Mouse (Mus musculus) G1E (cell line): ENCODE results near the gene D430041D05Rik. TPM values are rescaled to one million over a fixed set of nuclear protein-coding genes. Genes with fewer than 3 reads are reported as not detected.

Source experiments
- ATAC-seq: 2 replicates; pipeline ENCODE4 v1.8.0; 2016; ENCODE audit warnings: mild to moderate bottlenecking; ENCODE audit not compliant: insufficient number of reproducible peaks, poor library complexity, low FRiP score, severe bottlenecking; ENCODE audit errors: extremely low read depth
- DNase-seq: peaks from one replicate; pipeline ENCODE4 v3.0.0; 2012; ENCODE audit warnings: low spot score
- H3K27me3 ChIP-seq: 2 replicates; pipeline ENCODE4 v1.6.1; 2012; ENCODE audit warnings: mild to moderate bottlenecking, low read length, inconsistent platforms; ENCODE audit not compliant: insufficient read depth
- H3K36me3 ChIP-seq: replicated peaks from 2 replicates; pipeline ENCODE3; 2012; ENCODE audit warnings: mild to moderate bottlenecking, inconsistent platforms
- H3K4me1 ChIP-seq: 2 replicates; pipeline ENCODE4 v1.6.1; 2012; ENCODE audit warnings: low read depth, low read length, inconsistent platforms, mixed read lengths; ENCODE audit not compliant: insufficient read depth
- H3K4me3 ChIP-seq: 2 replicates; pipeline ENCODE4 v1.5.1; 2012; ENCODE audit warnings: low read depth, mild to moderate bottlenecking, inconsistent platforms, low read length, moderate library complexity, mixed read lengths
- H3K9me3 ChIP-seq: replicated peaks from 2 replicates; pipeline ENCODE4 v1.6.1; 2012; ENCODE audit warnings: inconsistent platforms
- CTCF ChIP-seq: IDR thresholded peaks from 2 replicates; pipeline ENCODE4 v1.5.1; 2012; ENCODE audit warnings: low read depth, low read length, inconsistent platforms, mixed read lengths
- GATA1 ChIP-seq: IDR thresholded peaks from 2 replicates; pipeline ENCODE4 v1.6.1; 2012; ENCODE audit warnings: borderline replicate concordance, low read length, inconsistent platforms, mixed read lengths
- GATA2 ChIP-seq: IDR thresholded peaks from 2 replicates; pipeline ENCODE4 v1.6.1; 2012; ENCODE audit warnings: low read depth, low read length, inconsistent platforms, borderline replicate concordance
- POLR2AphosphoS5 ChIP-seq: IDR thresholded peaks from 2 replicates; pipeline ENCODE4 v1.6.1; 2012; ENCODE audit warnings: low read depth, low read length, inconsistent platforms; ENCODE audit not compliant: insufficient replicate concordance
- TAL1 ChIP-seq: conservative IDR thresholded peaks from 2 replicates; pipeline ENCODE4 v1.6.1; 2012; ENCODE audit warnings: low read depth, low read length, inconsistent platforms, mixed read lengths
- polyA plus RNA-seq: library from polyadenylated mRNA; stranded (reverse); fragments of >175 nt; gene quantifications from 2 replicates; pipeline ENCODE4 v1.2.3, GENCODE M21; 2012
- total RNA-seq, 2 experiments: library from RNA; stranded (forward) in 1 of 2; stranded (reverse) in 1 of 2; fragments of 200-1000 nt in 1 of 2; fragments of >200 nt in 1 of 2; fragmentation: Nextera tagmentation in 1 of 2; gene quantifications; 2 replicates each; pipeline ENCODE4 v1.2.3; 2014 to 2017

D430041D05Rik gene
- total and polyA plus RNA-seq, 3 experiments, result 0.01 to 0.22 TPM; not detected in 1

DNA sequence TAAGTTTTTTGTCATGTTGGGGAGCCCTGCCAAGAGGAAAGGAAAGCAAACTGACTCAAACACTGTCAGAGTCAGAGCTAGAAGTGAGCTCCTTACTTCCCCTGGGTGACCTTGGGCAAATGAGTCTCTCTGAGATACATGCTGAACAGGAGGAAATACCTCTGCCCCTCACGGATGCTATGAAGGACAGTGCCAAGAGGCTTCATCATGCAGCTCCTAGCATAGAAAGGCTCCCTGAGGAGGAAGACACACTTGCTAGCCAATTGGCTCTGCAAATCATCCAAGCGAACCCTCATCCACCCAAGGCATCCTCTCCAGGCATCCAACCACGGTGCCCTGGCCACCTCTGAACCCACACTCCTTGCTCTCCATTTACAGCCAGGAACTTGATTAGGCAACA, 51.5 kb downstream of the D430041D05Rik start:
- no peaks in the 10 kb centered on the region for H3K9me3 ChIP-seq
- peaks cover 8% of the 10 kb centered on the region; the same call in 1 of the 2 replicates for H3K27me3 ChIP-seq
- DNase-seq, result no peak
- H3K4me1 ChIP-seq, result no peaks in the 10 kb centered on the region; the same call in 1 of the 2 replicates
- H3K4me3 ChIP-seq, result no peak overlapping the region
- TF ChIP-seq TAL1 (no peak), CTCF (no peak), GATA1 (no peak), POLR2AphosphoS5 (no peak), GATA2 (no peak)
- H3K36me3 ChIP-seq, result no peaks in the 10 kb centered on the region
- ATAC-seq, result no peak

- Histone ChIP-seq H3K36me3 (no peaks in the 10 kb centered on the region), H3K27me3 (peaks cover 8% of the 10 kb centered on the region; the same call in 1 of the 2 replicates), H3K4me3 (no peak overlapping the region), H3K4me1 (no peaks in the 10 kb centered on the region; the same call in 1 of the 2 replicates), H3K9me3 (no peaks in the 10 kb centered on the region)
- no peak for ATAC-seq
- DNase-seq, result no peak
- TF ChIP-seq CTCF (no peak), POLR2AphosphoS5 (no peak), GATA2 (no peak), TAL1 (no peak), GATA1 (no peak)
Observed at GRCm38 (mm10) chr2:104358881-104359280, 51.9 kb downstream of the D430041D05Rik start.

- ATAC-seq (no peak), DNase-seq (no peak)
- H3K4me1 ChIP-seq, result no peaks in the 10 kb centered on the region; the same call in 1 of the 2 replicates
- H3K36me3 ChIP-seq, result no peaks in the 10 kb centered on the region
- peaks cover 11% of the 10 kb centered on the region; the same call in 1 of the 2 replicates for H3K27me3 ChIP-seq
- H3K4me3 ChIP-seq, result no peak overlapping the region
- TF ChIP-seq TAL1 (no peak), GATA2 (no peak), POLR2AphosphoS5 (no peak), CTCF (no peak), GATA1 (no peak)
- no peaks in the 10 kb centered on the region for H3K9me3 ChIP-seq
Observed at GRCm38 (mm10) chr2:104356531-104356930, 54.3 kb downstream of the D430041D05Rik start.

GRCm38 (mm10) chr2:104354117-104354516, 56.7 kb downstream of the D430041D05Rik start:
- ATAC-seq (no peak), DNase-seq (no peak)
- Histone ChIP-seq H3K4me3 (no peak overlapping the region), H3K4me1 (no peaks in the 10 kb centered on the region), H3K27me3 (peaks cover 8% of the 10 kb centered on the region; the same call in 1 of the 2 replicates), H3K9me3 (no peaks in the 10 kb centered on the region), H3K36me3 (no peaks in the 10 kb centered on the region)
- TF ChIP-seq TAL1 (no peak), GATA1 (no peak)

GRCm38 (mm10) chr2:104352204-104352493, 58.7 kb downstream of the D430041D05Rik start:
- Histone ChIP-seq H3K4me3 (no peak overlapping the region), H3K9me3 (no peaks in the 10 kb centered on the region), H3K36me3 (no peaks in the 10 kb centered on the region), H3K27me3 (peaks cover 6% of the 10 kb centered on the region; the same call in 1 of the 2 replicates), H3K4me1 (no peaks in the 10 kb centered on the region)
- no peak for DNase-seq
- TF ChIP-seq GATA1 (no peak), CTCF (no peak), TAL1 (no peak), POLR2AphosphoS5 (no peak)
- no peak for ATAC-seq

GRCm38 (mm10) chr2:104351415-104352203, 59.2 kb downstream of the D430041D05Rik start:
- no peaks in the 10 kb centered on the region for H3K36me3 ChIP-seq
- no peaks in the 10 kb centered on the region for H3K9me3 ChIP-seq
- ATAC-seq (no peak), DNase-seq (no peak)
- no peak overlapping the region for H3K4me3 ChIP-seq
- TF ChIP-seq CTCF (no peak), TAL1 (no peak), GATA1 (no peak), POLR2AphosphoS5 (no peak), GATA2 (no peak)
- H3K27me3 ChIP-seq, result peaks cover 4% of the 10 kb centered on the region; the same call in 1 of the 2 replicates
- H3K4me1 ChIP-seq, result no peaks in the 10 kb centered on the region

GRCm38 (mm10) chr2:104337619-104338018, 73.2 kb downstream of the D430041D05Rik start:
- no peaks in the 10 kb centered on the region for H3K4me1 ChIP-seq
- no peaks in the 10 kb centered on the region for H3K9me3 ChIP-seq
- ATAC-seq (no peak), DNase-seq (no peak)
- H3K4me3 ChIP-seq, result no peak overlapping the region
- TF ChIP-seq TAL1 (no peak), GATA1 (no peak), POLR2AphosphoS5 (no peak), CTCF (no peak), GATA2 (no peak)
- no peaks in the 10 kb centered on the region for H3K36me3 ChIP-seq
- H3K27me3 ChIP-seq, result peaks cover 5% of the 10 kb centered on the region
